Mouse (Mus musculus) layer of hippocampus, adult 11-12 months (tissue): ENCODE measurements around the gene Zfp42.

Source experiments
- DNase-seq: peaks from one replicate; pipeline ENCODE4 v3.0.0; 2022; ENCODE audit warnings: low spot score

Zfp42 gene

GRCm38 (mm10) chr8:43251653-43252052 is 55.1 kb downstream of the Zfp42 start:
- DNase-seq, result no peak

- DNase-seq, result no peak
Observed at GRCm38 (mm10) chr8:43248707-43249106, 58.1 kb downstream of the Zfp42 start.
